Mouse (Mus musculus): ENCODE measurements around the gene Tbx10.
"Not testable (repeated sequence)": the region's sequence is repeated elsewhere in the genome, so short reads cannot be mapped to it uniquely, and the experiment has no call there.

Tbx10 gene

GRCm38 (mm10) chr19:3992416-3992815 is at the start of gene Tbx10:
Gene Tbx10, plus strand, starts transcription at chr19:3992752.
- DNase-seq (ENCODE audit: extremely low read depth, low read depth, low spot score): no peak

- DNase-seq (ENCODE audit: extremely low read depth, low read depth, low spot score): no peak
Observed at GRCm38 (mm10) chr19:3942986-3943735, 49.4 kb upstream of the Tbx10 start.

- no peak for DNase-seq (ENCODE audit: extremely low read depth, low read depth, low spot score)
Observed at GRCm38 (mm10) chr19:3945872-3946564, 46.5 kb upstream of the Tbx10 start.

GRCm38 (mm10) chr19:3946715-3947114 is 45.8 kb upstream of the Tbx10 start:
- DNase-seq (ENCODE audit: extremely low read depth, low read depth, low spot score): no peak

- no peak for DNase-seq (ENCODE audit: extremely low read depth, low read depth, low spot score)
Observed at GRCm38 (mm10) chr19:3947813-3948212, 44.7 kb upstream of the Tbx10 start.

- DNase-seq (ENCODE audit: extremely low read depth, low read depth, low spot score): no peak
Observed at GRCm38 (mm10) chr19:3948546-3948945, 44.0 kb upstream of the Tbx10 start.

GRCm38 (mm10) chr19:3950331-3950730 is 42.2 kb upstream of the Tbx10 start:
- DNase-seq (ENCODE audit: extremely low read depth, low read depth, low spot score): no peak

GRCm38 (mm10) chr19:3951461-3951860 is 41.1 kb upstream of the Tbx10 start:
- DNase-seq (ENCODE audit: extremely low read depth, low read depth, low spot score): no peak

- no peak for DNase-seq (ENCODE audit: extremely low read depth, low read depth, low spot score)
Observed at GRCm38 (mm10) chr19:3952099-3952498, 40.5 kb upstream of the Tbx10 start.

- DNase-seq (ENCODE audit: extremely low read depth, low read depth, low spot score): peak; percentile 36
Observed at GRCm38 (mm10) chr19:3955033-3955432, 37.5 kb upstream of the Tbx10 start.

GRCm38 (mm10) chr19:3955804-3956203 is 36.7 kb upstream of the Tbx10 start:
- DNase-seq (ENCODE audit: extremely low read depth, low read depth, low spot score): no peak

GRCm38 (mm10) chr19:3957296-3958036 is 35.1 kb upstream of the Tbx10 start:
- not testable (repeated sequence) for DNase-seq (ENCODE audit: extremely low read depth, low read depth, low spot score)

GRCm38 (mm10) chr19:3958470-3958869 is 34.1 kb upstream of the Tbx10 start, which contains the start of gene Aldh3b3:
Gene Aldh3b3, plus strand, starts transcription at chr19:3958645.
- no peak for DNase-seq (ENCODE audit: extremely low read depth, low read depth, low spot score)

GRCm38 (mm10) chr19:3959030-3959429 is 33.5 kb upstream of the Tbx10 start:
- DNase-seq (ENCODE audit: extremely low read depth, low read depth, low spot score): no peak

GRCm38 (mm10) chr19:3960211-3960610 is 32.3 kb upstream of the Tbx10 start:
- DNase-seq (ENCODE audit: extremely low read depth, low read depth, low spot score): no peak

- not testable (repeated sequence) for DNase-seq (ENCODE audit: extremely low read depth, low read depth, low spot score)
Observed at GRCm38 (mm10) chr19:3961805-3962204, 30.7 kb upstream of the Tbx10 start.

- no peak for DNase-seq (ENCODE audit: extremely low read depth, low read depth, low spot score)
Observed at GRCm38 (mm10) chr19:3962469-3962868, 30.1 kb upstream of the Tbx10 start.

- no peak for DNase-seq (ENCODE audit: extremely low read depth, low read depth, low spot score)
Observed at GRCm38 (mm10) chr19:3964030-3964429, 28.5 kb upstream of the Tbx10 start.

- DNase-seq (ENCODE audit: extremely low read depth, low read depth, low spot score): no peak
Observed at GRCm38 (mm10) chr19:3966330-3967075, 26.0 kb upstream of the Tbx10 start.

- DNase-seq (ENCODE audit: extremely low read depth, low read depth, low spot score): no peak
Observed at GRCm38 (mm10) chr19:3967258-3967657, 25.3 kb upstream of the Tbx10 start.

- no peak for DNase-seq (ENCODE audit: extremely low read depth, low read depth, low spot score)
Observed at GRCm38 (mm10) chr19:3972229-3972628, 20.3 kb upstream of the Tbx10 start, which contains the start of gene Aldh3b2. Gene Aldh3b2, plus strand, starts transcription at chr19:3972328.
